Mouse (Mus musculus): ENCODE results near the gene En1.

The En1 gene

DNA sequence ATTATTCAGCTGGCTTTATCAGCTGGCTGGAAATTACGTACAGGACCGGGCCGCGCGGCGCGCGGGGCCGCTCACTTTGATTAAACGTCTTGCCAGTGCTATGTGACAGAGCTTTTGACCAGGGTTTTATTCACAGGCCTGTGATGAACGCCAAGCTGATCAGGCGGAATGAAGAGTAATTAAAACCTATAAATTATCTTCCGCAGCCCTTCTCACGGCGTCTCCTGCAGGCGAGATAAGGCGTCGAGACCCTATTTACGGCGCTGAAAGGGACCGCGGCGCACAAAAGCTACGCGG, 2.1 kb upstream of the En1 start:
- DNase-seq (ENCODE audit: low read depth, low spot score), result no peak

DNA sequence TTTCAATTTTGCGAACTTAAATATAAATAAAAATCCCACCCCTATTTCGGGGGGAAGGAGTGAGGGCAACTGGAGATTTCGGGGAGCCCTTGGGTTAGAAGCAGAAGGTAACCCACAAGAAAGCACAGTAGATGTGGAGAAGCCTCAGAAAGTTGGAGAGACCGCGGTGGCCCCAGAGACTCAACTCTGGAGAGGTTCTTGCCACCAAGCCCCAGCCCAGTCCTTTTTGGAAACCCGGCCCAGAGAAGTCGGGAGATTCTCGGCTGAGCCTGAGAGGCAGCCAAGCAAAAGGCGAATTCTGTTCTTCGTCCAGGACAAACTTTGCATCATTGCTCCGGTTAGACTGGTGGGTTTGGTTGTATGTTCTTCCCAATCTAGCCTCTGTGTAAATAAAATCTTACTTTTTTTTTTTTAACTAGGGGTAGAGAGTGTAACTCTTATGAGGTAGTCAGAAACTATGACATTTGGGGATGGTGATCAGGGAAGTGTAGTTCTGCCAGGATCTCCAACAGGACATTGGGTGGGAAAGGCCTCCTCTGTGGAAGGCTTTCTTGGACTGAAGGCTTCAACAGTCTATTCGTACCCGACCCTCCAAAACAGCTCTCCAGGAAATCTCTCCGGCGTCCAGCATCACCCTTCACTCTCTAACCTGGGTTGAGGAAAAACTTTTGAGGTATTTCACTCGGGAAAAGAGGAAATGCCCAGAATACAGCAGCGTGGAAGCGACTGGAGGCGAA, 1.5 kb upstream of the En1 start:
- no peak for DNase-seq (ENCODE audit: low read depth, low spot score)

GRCm38 (mm10) chr1:120601253-120601836, 873 bp upstream of the En1 start:
- no peak for DNase-seq (ENCODE audit: low read depth, low spot score)

GRCm38 (mm10) chr1:120602876-120603655, 848 bp downstream of the En1 start:
- DNase-seq (ENCODE audit: low read depth, low spot score), result no peak

DNA sequence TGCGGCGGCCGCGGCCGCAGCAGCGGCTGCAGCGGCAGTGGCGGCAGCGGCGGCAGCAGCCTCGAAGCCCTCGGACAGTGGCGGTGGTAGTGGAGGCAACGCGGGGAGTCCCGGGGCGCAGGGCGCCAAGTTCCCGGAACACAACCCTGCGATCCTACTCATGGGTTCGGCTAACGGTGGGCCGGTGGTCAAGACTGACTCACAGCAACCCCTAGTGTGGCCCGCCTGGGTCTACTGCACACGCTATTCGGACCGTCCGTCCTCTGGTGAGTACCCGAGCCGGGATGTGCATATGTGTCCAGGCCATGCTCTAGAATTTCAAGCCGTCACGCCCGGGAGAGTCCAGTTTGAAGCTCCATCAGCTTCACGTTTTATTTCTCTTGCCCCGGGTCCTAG, 1.4 kb downstream of the En1 start:
- no peak for DNase-seq (ENCODE audit: low read depth, low spot score)

DNA sequence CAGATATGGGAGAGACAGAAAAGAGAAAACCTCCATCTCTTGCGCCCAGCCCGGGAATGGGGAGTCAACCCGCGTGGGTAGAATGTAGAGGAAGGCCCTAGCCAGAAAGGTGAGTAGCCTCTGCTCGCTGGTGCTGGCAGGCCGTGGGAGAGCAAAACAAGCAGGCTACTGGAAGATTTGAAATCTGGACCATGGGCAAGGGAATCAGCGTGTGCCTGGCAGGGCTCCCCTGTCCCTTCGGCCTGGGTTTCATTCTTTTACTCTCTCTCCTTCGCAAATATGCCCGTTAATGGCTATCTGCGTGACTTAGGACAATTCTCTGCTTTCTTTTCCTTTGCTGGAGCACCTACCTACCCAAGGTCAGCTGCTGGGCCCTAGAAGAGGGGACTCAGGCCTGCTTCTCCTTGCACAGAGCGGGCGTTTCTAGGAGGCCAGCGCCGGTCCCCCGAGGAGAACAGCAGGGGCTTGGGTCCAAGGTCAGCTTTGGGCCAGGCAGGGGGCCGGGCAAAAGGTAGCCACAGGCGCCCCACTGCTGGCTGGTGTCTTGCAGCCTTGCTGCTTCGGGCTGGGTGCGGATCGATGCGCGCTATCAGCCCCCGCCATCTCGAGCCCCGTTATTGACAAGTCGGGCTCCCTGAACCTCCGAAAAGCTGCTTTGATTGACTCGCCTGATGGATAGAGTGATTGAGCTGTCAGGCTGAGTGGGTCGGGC, 2.4 kb downstream of the En1 start:
- DNase-seq (ENCODE audit: low read depth, low spot score), result no peak

DNA sequence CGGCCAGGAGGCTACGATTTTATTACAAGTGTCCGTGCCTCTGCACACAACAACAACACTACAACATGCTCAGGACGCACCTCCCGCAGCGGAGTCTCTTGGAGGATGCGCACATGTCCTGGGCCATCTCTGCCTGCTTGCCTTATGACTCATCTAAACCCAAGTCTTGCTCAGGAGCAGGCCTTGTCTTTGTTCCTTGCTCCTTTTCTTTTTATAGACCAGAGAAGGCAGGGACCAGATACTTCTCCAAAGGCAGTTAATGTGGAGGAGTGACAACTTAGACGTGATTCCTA, 2.9 kb downstream of the En1 start:
- no peak for DNase-seq (ENCODE audit: low read depth, low spot score)

DNA sequence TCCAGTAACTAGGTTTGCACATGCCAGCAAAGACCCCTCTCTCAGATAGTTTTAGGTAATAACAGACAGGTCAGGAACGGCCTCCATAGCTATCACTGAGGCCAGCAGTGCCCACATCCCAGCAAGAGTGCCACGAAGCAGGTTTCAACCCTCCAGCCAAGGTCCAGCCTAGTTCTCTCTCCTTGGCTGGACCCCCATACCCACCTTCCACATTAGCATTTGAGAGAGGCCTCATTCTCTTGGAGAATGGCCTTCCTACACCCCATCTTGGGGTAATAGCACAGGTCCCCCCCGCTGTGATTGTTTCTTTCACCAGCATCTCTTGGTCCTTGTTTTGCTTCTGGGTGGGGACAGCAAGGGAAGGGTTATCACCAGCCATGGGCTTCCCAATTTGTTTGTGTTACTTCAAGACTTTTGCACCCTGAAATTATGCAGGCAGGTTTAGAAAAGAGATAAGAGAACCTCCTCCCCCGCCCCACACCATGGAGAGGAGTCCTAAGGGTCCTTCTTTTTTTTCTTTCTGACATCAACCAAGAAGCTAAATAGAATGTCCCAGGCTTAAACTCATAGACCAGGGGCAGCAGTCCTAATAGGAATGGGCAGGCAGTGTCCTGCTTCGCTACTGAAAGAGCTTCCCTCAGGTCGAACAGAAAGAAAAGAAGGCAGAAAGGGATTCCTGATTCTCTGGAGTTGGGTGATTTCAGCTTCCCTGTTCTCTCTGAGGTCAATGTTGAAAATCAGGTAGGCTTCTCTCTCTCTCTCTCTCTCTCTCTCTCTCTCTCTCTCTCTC, 3.5 kb downstream of the En1 start:
- no peak for DNase-seq (ENCODE audit: low read depth, low spot score)

GRCm38 (mm10) chr1:120606641-120607575, 4.7 kb downstream of the En1 start:
- no peak for DNase-seq (ENCODE audit: low read depth, low spot score)

DNA sequence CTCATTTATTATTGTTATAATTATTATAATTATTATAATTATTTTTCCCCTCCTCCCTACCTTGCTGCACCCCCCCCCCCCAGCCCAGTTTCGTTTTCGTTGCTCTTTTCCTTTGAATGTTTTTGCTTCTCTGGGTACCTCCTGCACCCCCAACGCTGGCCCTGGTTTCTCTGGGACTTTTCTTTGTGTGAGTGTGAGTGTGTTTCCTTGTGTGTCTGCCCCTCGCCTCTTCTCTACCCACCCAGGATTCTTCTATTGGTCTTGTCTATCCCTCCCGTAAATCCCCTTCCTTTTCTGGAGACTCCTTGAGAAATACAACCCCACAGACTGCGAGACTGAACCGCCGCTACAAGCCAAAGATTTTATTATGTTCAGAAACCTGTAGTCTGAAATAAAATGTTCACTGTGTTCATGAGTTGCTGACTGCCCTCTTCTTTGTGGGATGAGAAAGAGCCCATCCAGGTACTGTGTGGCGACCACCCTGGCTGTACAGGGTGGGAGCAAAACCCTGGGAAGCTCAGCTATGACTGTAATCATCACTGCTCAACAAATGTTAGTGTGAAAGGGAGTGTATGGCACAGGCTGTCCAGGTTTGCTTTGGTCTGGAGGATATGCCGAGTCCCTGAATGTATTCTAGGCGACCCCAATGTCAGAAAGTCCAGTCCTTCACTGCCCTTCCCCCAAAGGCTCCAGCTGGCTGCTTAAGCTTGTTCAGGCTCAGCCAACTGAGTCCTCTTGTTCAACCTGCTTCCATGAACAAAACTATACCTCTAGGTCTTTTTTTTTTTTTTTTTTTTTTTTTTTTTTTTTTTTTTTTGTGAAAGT, 5.6 kb downstream of the En1 start:
- no peak for DNase-seq (ENCODE audit: low read depth, low spot score)

DNA sequence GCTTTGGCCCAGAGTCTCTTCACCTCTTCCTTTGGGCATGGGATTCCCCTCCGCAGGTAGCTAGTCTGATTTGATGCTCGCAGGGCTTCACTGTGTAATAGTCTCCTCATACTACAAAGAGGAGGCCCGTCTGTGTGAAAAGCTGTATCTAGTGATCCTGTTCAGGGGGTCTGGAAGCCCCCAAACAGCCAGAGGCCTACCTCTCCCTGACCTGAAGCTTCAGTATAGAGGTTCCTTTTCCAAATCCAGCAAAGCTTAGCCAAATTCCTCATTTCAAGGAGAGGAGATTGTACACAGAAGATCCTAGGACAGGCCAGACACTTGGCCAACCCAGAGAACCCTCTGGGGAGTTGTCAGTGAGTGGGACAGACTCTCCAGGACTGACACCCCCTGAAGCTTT, 6.2 kb downstream of the En1 start:
- DNase-seq (ENCODE audit: low read depth, low spot score), result no peak

GRCm38 (mm10) chr1:120609611-120610010, 7.4 kb downstream of the En1 start:
- DNase-seq (ENCODE audit: low read depth, low spot score), result no peak

DNA sequence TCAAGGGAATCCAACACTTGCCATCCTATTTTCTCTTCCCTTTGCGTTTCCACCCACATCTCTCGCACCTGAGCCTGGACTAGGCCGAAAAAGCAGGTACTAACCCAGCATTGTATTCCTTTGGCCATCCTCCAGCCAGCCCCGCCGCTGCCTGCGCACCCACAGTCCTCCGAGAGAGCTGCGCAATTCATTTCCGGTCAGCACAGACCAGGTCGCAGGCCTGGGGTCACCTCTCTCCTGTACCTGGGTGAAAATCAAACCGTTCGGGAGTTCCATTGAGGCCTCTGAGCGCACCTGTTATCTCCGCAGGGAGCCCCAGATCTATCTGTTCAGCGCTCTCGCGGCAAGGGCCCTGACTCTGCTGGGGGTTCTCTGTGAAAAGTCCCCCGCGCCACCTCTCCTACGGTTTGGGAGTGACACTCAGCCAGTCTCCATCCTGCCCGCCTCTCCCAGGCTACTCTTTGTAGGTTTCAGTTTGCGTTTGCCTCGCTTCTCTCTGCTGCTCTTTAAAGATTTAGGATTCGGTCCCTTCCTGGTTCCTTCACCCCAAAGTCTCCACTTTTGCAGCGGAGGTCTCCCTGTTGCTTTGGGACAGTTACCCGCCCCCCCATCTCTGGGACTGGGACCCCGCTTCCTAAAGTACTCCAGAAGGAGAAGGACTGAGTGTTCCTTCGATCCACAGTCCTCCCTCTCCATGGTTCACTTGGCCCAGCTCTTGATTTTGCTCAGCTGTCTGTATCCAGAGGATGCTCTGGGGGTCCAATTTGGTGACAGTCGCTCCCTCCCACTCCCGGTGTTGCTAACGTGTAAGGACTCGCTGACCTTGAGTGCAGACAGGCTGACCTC, 11.5 kb downstream of the En1 start:
- DNase-seq (ENCODE audit: low read depth, low spot score), result no peak

GRCm38 (mm10) chr1:120614307-120615100, 12.3 kb downstream of the En1 start:
- DNase-seq (ENCODE audit: low read depth, low spot score), result no peak

DNA sequence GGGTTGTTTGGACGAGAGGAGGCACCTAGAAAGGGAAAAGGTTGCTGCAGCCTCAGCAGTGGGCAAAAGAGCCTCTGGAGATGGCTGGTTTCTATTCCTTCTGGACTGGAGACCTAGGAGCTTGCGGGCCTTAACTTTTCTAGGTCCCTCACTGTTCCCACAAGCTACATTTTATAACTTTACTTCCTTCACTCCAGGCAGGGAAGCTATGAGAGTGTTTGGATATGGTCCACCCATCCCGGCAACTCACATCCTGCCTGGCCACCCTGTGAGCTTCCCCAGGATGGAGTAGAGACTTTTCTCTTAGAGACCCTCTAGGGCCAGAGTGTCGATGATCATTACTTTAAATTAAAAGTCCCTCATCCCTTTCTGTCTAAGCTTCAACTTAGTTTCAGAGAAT, 13.3 kb downstream of the En1 start:
- DNase-seq (ENCODE audit: low read depth, low spot score), result no peak

- DNase-seq (ENCODE audit: low read depth, low spot score), result no peak
These were observed 13.7 kb downstream of the En1 start for GRCm38 (mm10) chr1:120615927-120616326.

GRCm38 (mm10) chr1:120621383-120621782, 19.2 kb downstream of the En1 start:
- DNase-seq (ENCODE audit: low read depth, low spot score), result no peak

Data from embryo, embryonic 11.5 days (tissue).